Mouse (Mus musculus) lung, adult 10 weeks (tissue): ENCODE measurements around the gene Olfr731. TPM values are rescaled to one million over a fixed set of nuclear protein-coding genes. Genes with fewer than 3 reads are reported as not detected.

Experiments used
- polyA plus RNA-seq: library from polyadenylated mRNA; stranded (reverse); fragments of 350-450 nt; fragmentation: Illumina TruSeq; extraction: RNeasy Lipid Tissue Mini Kit (QIAGEN cat#74804); gene quantifications from one replicate; pipeline ENCODE4 v1.2.3, GENCODE M21; 2014; ENCODE audit warnings: low read depth, low replicate concordance; ENCODE audit not compliant: insufficient read depth

The Olfr731 gene
- not detected for polyA plus RNA-seq

GRCm38 (mm10) chr14:50241766-50242165 lies at the start of gene Olfr731:
Gene Olfr731, minus strand, starts transcription at chr14:50241866.

GRCm38 (mm10) chr14:50284106-50284505 lies 42.4 kb upstream of the Olfr731 start, which contains the start of gene Olfr732:
Gene Olfr732, minus strand, starts transcription at chr14:50284206.

GRCm38 (mm10) chr14:50188098-50188497 lies 53.6 kb downstream of the Olfr731 start, which contains the start of gene Olfr730:
Gene Olfr730, minus strand, starts transcription at chr14:50188198.

Other genes with a start within 250 kb of the Olfr731 start
- gene Olfr725, start 201.5 kb downstream of the Olfr731 start, polyA plus RNA-seq, result not detected
- not detected for gene Olfr726, start 150.9 kb downstream of the Olfr731 start, polyA plus RNA-seq
- not detected for gene Olfr727, start 118.7 kb downstream of the Olfr731 start, polyA plus RNA-seq
- gene Olfr728, start 99.2 kb downstream of the Olfr731 start, polyA plus RNA-seq, result not detected
- gene Olfr729, start 89.0 kb downstream of the Olfr731 start, polyA plus RNA-seq, result not detected
- gene Olfr730, start 53.7 kb downstream of the Olfr731 start, polyA plus RNA-seq, result not detected
- gene Olfr732, start 42.3 kb upstream of the Olfr731 start, polyA plus RNA-seq, result not detected
- gene Olfr733, start 59.7 kb upstream of the Olfr731 start, polyA plus RNA-seq, result not detected
- gene Olfr734, start 84.9 kb upstream of the Olfr731 start, polyA plus RNA-seq, result not detected
- gene Olfr735, start 107.0 kb upstream of the Olfr731 start, polyA plus RNA-seq, result not detected
- gene Tlr11, start 116.0 kb upstream of the Olfr731 start, polyA plus RNA-seq, result 0.20 TPM
- not detected for gene Olfr736, start 139.3 kb upstream of the Olfr731 start, polyA plus RNA-seq
- not detected for gene Olfr738, start 165.7 kb upstream of the Olfr731 start, polyA plus RNA-seq
- not detected for gene Olfr739, start 176.8 kb upstream of the Olfr731 start, polyA plus RNA-seq
- gene Olfr740, start 203.7 kb upstream of the Olfr731 start, polyA plus RNA-seq, result not detected
- gene Olfr741, start 230.9 kb upstream of the Olfr731 start, polyA plus RNA-seq, result not detected